24 mouse cellular contexts compared by ENCODE assay signal in the genomic region with DNA sequence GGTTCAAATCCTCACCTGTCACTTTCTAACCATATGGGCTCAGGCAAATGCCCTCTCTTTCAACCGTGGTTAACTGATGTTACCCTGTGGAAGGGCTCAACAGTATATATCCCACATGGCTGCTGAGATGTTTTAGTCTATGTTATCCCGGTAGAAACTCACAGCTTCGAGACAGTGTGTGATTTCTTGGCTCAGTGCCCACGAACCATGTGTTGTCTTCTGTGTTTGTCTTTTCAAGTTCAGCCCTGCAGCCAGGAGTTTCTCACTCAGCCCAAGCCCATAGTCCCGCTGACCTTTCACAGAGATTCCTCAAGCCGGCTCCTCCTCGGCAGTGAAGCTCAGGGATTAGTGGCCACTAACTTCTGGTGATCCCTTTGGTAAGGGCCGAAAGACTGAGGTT.
DNase-seq lines count a peak whose midpoint lies in the region; ATAC-seq and TF ChIP-seq lines count a peak whose summit lies in the region.
"Had no signal": no experiment of that assay in that cellular context is flagged by ENCODE, and none has a peak within 500 bp of the region (broad histone marks: within the 10 kb centered on the region; RNA-seq: fewer than 3 reads in every experiment).

No protein-coding gene starts in this region.

- no peak overlapping the region for H3K4me2 ChIP-seq in heart, embryonic 12.5 days
- H3K4me2 ChIP-seq in lung, embryonic 14.5 days = no peak overlapping the region
- no peak overlapping the region for H3K4me2 ChIP-seq in stomach, embryonic 15.5 days
- no peak overlapping the region for H3K4me2 ChIP-seq in stomach, postnatal 0 days (replicated peaks; ENCODE audit: low read depth)
- H3K4me2 ChIP-seq: embryonic facial prominence, embryonic 15.5 days; liver, embryonic 13.5 days; midbrain, embryonic 15.5 days; neural tube, embryonic 13.5 days had no signal

- DNase-seq in cerebellum, adult 11-12 months = peak; percentile 19
- no peak for DNase-seq in cerebellum, adult 8-10 months
- DNase-seq in heart, adult 8-10 months (ENCODE audit: low spot score) = no peak
- peak; percentile 33 for DNase-seq in lung, embryonic 14.5 days
- DNase-seq in lung, postnatal 14 days = no peak
- DNase-seq in stomach, postnatal 0 days (ENCODE audit: low spot score) = no peak
- DNase-seq: adrenal gland, postnatal 14 days; cerebellum, postnatal 36 days; embryo, embryonic 11 days; gastrocnemius, postnatal 10 days; liver, embryonic 13.5 days; lung, adult 2 months; lung, postnatal 36 days had no signal

- no peak for TF ChIP-seq EP300 in stomach, postnatal 0 days (optimal IDR thresholded peaks at IDR 0.05)

- H3K27ac ChIP-seq in heart, embryonic 12.5 days (ENCODE audit: poor library complexity, severe bottlenecking) = 0 out of 2 replicates have a peak overlapping the region, but pooled peaks have one; percentile 31
- H3K27ac ChIP-seq in lung, embryonic 14.5 days (ENCODE audit: low read depth) = no peak overlapping the region
- H3K27ac ChIP-seq in stomach, embryonic 15.5 days = no peak overlapping the region
- H3K27ac ChIP-seq in stomach, postnatal 0 days (replicated peaks) = no peak overlapping the region
- H3K27ac ChIP-seq: embryonic facial prominence, embryonic 15.5 days; hindbrain, embryonic 10.5 days; left cerebral cortex, adult 2 months; liver, embryonic 13.5 days; midbrain, embryonic 15.5 days; neural tube, embryonic 13.5 days had no signal

- H3K36me3 ChIP-seq in heart, embryonic 12.5 days = no peaks in the 10 kb centered on the region
- no peaks in the 10 kb centered on the region for H3K36me3 ChIP-seq in lung, embryonic 14.5 days (ENCODE audit: insufficient read depth)
- H3K36me3 ChIP-seq in stomach, embryonic 15.5 days = no peaks in the 10 kb centered on the region
- no peaks in the 10 kb centered on the region for H3K36me3 ChIP-seq in stomach, postnatal 0 days (ENCODE audit: control insufficient read depth, insufficient read depth, low read length)
- H3K36me3 ChIP-seq: embryonic facial prominence, embryonic 15.5 days; hindbrain, embryonic 10.5 days; liver, embryonic 13.5 days; midbrain, embryonic 15.5 days; neural tube, embryonic 13.5 days had no signal

- no peak overlapping the region for H3K4me3 ChIP-seq in heart, embryonic 12.5 days
- H3K4me3 ChIP-seq in lung, embryonic 14.5 days (ENCODE audit: low read depth, low read length) = no peak overlapping the region
- no peak overlapping the region for H3K4me3 ChIP-seq in stomach, embryonic 15.5 days (replicated peaks)
- H3K4me3 ChIP-seq in stomach, postnatal 0 days (ENCODE audit: low read depth, low read length) = no peak overlapping the region
- H3K4me3 ChIP-seq: embryonic facial prominence, embryonic 15.5 days; hindbrain, embryonic 10.5 days; left cerebral cortex, adult 2 months; liver, embryonic 13.5 days; midbrain, embryonic 15.5 days; myocyte; neural tube, embryonic 13.5 days had no signal

- WGBS in heart, embryonic 12.5 days = 55% methylated on average over 8 of the region's 8 CpGs
- WGBS in lung, embryonic 14.5 days = 42% methylated on average over 8 of the region's 8 CpGs
- WGBS in stomach, embryonic 15.5 days = 39% methylated on average over 8 of the region's 8 CpGs
- WGBS in stomach, postnatal 0 days = 41% methylated on average over 8 of the region's 8 CpGs

- no peaks in the 10 kb centered on the region for H3K9me3 ChIP-seq in heart, embryonic 12.5 days (replicated peaks)
- H3K9me3 ChIP-seq in lung, embryonic 14.5 days (ENCODE audit: low read depth, low read length) = no peaks in the 10 kb centered on the region
- no peaks in the 10 kb centered on the region for H3K9me3 ChIP-seq in stomach, embryonic 15.5 days
- H3K9me3 ChIP-seq in stomach, postnatal 0 days (ENCODE audit: control insufficient read depth, low read length) = no peaks in the 10 kb centered on the region
- H3K9me3 ChIP-seq: embryonic facial prominence, embryonic 15.5 days; hindbrain, embryonic 10.5 days; liver, embryonic 13.5 days; midbrain, embryonic 15.5 days; neural tube, embryonic 13.5 days had no signal

- no peak for ATAC-seq in heart, embryonic 12.5 days (ENCODE audit: insufficient number of reproducible peaks, low FRiP score)
- ATAC-seq in lung, embryonic 14.5 days (ENCODE audit: insufficient read depth) = no peak
- ATAC-seq in stomach, embryonic 15.5 days (ENCODE audit: insufficient read depth, low FRiP score, low read depth) = 0 out of 2 replicates have a peak, but pooled peaks have one; percentile 39
- no peak for ATAC-seq in stomach, postnatal 0 days (ENCODE audit: low FRiP score, low TSS enrichment)
- ATAC-seq: activated CD4-positive, CD25-positive, alpha-beta regulatory T cell, adult 4 months; forebrain, embryonic 16.5 days; intestine, postnatal 0 days; midbrain, embryonic 15.5 days had no signal

- peaks cover 26% of the 10 kb centered on the region for H3K4me1 ChIP-seq in heart, embryonic 12.5 days (replicated peaks)
- no peaks in the 10 kb centered on the region for H3K4me1 ChIP-seq in lung, embryonic 14.5 days (ENCODE audit: insufficient read depth)
- no peaks in the 10 kb centered on the region for H3K4me1 ChIP-seq in stomach, embryonic 15.5 days
- H3K4me1 ChIP-seq in stomach, postnatal 0 days (replicated peaks; ENCODE audit: control insufficient read depth, insufficient read depth) = no peaks in the 10 kb centered on the region
- H3K4me1 ChIP-seq: embryonic facial prominence, embryonic 15.5 days; hindbrain, embryonic 10.5 days; liver, embryonic 13.5 days had no signal

- no peak for TF ChIP-seq CTCF in lung, embryonic 14.5 days (IDR thresholded peaks at IDR 0.05; ENCODE audit: low read depth)
- no peak for TF ChIP-seq CTCF in stomach, postnatal 0 days (IDR thresholded peaks at IDR 0.05; ENCODE audit: low read depth)

- no peaks in the 10 kb centered on the region for H3K27me3 ChIP-seq in heart, embryonic 12.5 days (replicated peaks)
- H3K27me3 ChIP-seq in lung, embryonic 14.5 days (ENCODE audit: insufficient read depth, low read length) = no peaks in the 10 kb centered on the region
- H3K27me3 ChIP-seq in stomach, embryonic 15.5 days (replicated peaks) = no peaks in the 10 kb centered on the region
- no peaks in the 10 kb centered on the region for H3K27me3 ChIP-seq in stomach, postnatal 0 days (ENCODE audit: control insufficient read depth, insufficient read depth, low read length)
- H3K27me3 ChIP-seq: embryonic facial prominence, embryonic 15.5 days; liver, embryonic 13.5 days; midbrain, embryonic 15.5 days; neural tube, embryonic 13.5 days had no signal

- no peak overlapping the region for H3K9ac ChIP-seq in heart, embryonic 12.5 days
- H3K9ac ChIP-seq in lung, embryonic 14.5 days = no peak overlapping the region
- H3K9ac ChIP-seq in stomach, embryonic 15.5 days = no peak overlapping the region
- no peak overlapping the region for H3K9ac ChIP-seq in stomach, postnatal 0 days (ENCODE audit: low read length)
- H3K9ac ChIP-seq: embryonic facial prominence, embryonic 15.5 days; liver, embryonic 13.5 days; midbrain, embryonic 15.5 days; neural tube, embryonic 13.5 days had no signal

Comparison
In these comparisons a context has a peak if more than half of its experiments do, and no peak if none do; other contexts are left out.
1. DNase-seq: peak in cerebellum, adult 11-12 months (single experiment) and lung, embryonic 14.5 days (single experiment); none in cerebellum, adult 8-10 months (single experiment), heart, adult 8-10 months (single experiment), lung, postnatal 14 days (single experiment) and stomach, postnatal 0 days (single experiment).